Mouse (Mus musculus): ENCODE measurements around the gene Erc2. TPM values are rescaled to one million over a fixed set of nuclear protein-coding genes. Genes with fewer than 3 reads are reported as not detected.

The Erc2 gene
- polyA plus RNA-seq, 1 experiment from 2014 or later: 1.9 TPM

DNA sequence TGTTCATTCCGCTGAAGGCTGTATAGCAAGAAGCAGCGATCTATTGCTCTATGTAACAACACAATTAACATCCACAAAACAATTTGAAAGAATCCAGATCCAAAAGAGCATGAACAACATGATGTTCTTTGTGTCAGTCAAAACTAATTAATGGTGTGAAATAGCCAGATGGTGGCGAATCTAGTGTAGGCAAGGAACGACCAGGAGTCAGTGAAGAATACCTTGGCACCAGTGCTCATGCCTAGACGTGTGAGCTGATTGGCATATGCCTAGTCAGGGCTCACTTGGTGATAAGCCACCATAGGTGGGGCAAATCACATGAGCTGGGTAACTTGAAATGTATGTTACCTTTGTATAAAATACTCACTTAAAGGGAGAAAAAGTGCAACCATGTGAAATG, 265.3 kb downstream of the Erc2 start:
- Histone ChIP-seq H3K27me3 (ENCODE audit: insufficient read depth, low read length) (no peaks in the 10 kb centered on the region), H3K9me3 (ENCODE audit: low read length) (no peaks in the 10 kb centered on the region), H3K4me2 (ENCODE audit: low read depth, low read length) (no peak overlapping the region), H3K9ac (replicated peaks) (no peak overlapping the region), H3K4me1 (ENCODE audit: insufficient read depth) (no peaks in the 10 kb centered on the region), H3K36me3 (replicated peaks; ENCODE audit: insufficient read depth, low read length) (no peaks in the 10 kb centered on the region), H3K27ac (ENCODE audit: low read depth) (no peak overlapping the region), H3K4me3 (ENCODE audit: low read depth, low read length) (no peak overlapping the region)
- no peak for TF ChIP-seq EP300 (IDR thresholded peaks at IDR 0.05; ENCODE audit: low read depth)
- no peak for TF ChIP-seq CTCF (IDR thresholded peaks at IDR 0.05; ENCODE audit: low read depth)
- ATAC-seq: no peak
- no peak for DNase-seq
- 78% methylated on average over 5 of the region's 5 CpGs for WGBS (ENCODE audit: insufficient replicate concordance)

DNA sequence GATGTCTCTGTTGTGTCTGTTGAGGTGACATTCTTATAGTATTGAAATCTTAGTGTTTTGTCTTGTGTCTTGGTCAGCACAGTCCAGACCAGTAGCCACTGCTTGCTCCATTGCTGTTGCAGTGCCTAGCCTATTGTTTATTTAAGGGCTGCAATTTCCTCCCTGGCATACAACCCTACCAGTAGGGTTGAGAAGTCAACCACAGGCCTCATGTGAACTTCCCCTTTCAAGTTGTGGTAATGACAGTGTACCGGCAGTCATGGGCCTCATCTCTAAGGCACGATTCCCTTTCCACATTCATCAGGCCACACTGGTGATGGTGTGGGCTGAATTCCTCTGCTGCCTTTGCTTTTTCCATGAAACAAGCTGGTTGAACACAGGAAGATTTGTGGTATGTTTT, 267.4 kb downstream of the Erc2 start:
- peak; percentile 14 for DNase-seq
- no peaks in the 10 kb centered on the region for H3K27me3 ChIP-seq (ENCODE audit: insufficient read depth, low read length)
- ATAC-seq: peak; percentile 40; the same call in 1 of the 2 replicates

GRCm38 (mm10) chr14:27892416-27892815, 270.2 kb downstream of the Erc2 start:
- Histone ChIP-seq H3K9ac (replicated peaks) (no peak overlapping the region), H3K27ac (ENCODE audit: low read depth) (no peak overlapping the region), H3K36me3 (replicated peaks; ENCODE audit: insufficient read depth, low read length) (no peaks in the 10 kb centered on the region), H3K9me3 (ENCODE audit: low read length) (no peaks in the 10 kb centered on the region), H3K27me3 (ENCODE audit: insufficient read depth, low read length) (no peaks in the 10 kb centered on the region), H3K4me1 (ENCODE audit: insufficient read depth) (no peaks in the 10 kb centered on the region), H3K4me3 (ENCODE audit: low read depth, low read length) (no peak overlapping the region), H3K4me2 (ENCODE audit: low read depth, low read length) (no peak overlapping the region)
- ATAC-seq (no peak), DNase-seq (no peak)
- WGBS (ENCODE audit: insufficient replicate concordance): 76% methylated on average over 2 of the region's 2 CpGs
- no peak for TF ChIP-seq EP300 (IDR thresholded peaks at IDR 0.05; ENCODE audit: low read depth)
- TF ChIP-seq CTCF (IDR thresholded peaks at IDR 0.05; ENCODE audit: low read depth): no peak

More for the DNA sequence above, 267.4 kb downstream of the Erc2 start:
- Histone ChIP-seq H3K27ac (ENCODE audit: low read depth) (no peak overlapping the region), H3K4me2 (ENCODE audit: low read depth, low read length) (no peak overlapping the region), H3K9me3 (ENCODE audit: low read length) (no peaks in the 10 kb centered on the region), H3K36me3 (replicated peaks; ENCODE audit: insufficient read depth, low read length) (no peaks in the 10 kb centered on the region), H3K4me3 (ENCODE audit: low read depth, low read length) (no peak overlapping the region), H3K9ac (replicated peaks) (no peak overlapping the region), H3K4me1 (ENCODE audit: insufficient read depth) (no peaks in the 10 kb centered on the region)
- TF ChIP-seq EP300 (IDR thresholded peaks at IDR 0.05; ENCODE audit: low read depth) (no peak), CTCF (IDR thresholded peaks at IDR 0.05; ENCODE audit: low read depth) (no peak)
- WGBS (ENCODE audit: insufficient replicate concordance): 21% methylated on average over 2 of the region's 2 CpGs

DNA sequence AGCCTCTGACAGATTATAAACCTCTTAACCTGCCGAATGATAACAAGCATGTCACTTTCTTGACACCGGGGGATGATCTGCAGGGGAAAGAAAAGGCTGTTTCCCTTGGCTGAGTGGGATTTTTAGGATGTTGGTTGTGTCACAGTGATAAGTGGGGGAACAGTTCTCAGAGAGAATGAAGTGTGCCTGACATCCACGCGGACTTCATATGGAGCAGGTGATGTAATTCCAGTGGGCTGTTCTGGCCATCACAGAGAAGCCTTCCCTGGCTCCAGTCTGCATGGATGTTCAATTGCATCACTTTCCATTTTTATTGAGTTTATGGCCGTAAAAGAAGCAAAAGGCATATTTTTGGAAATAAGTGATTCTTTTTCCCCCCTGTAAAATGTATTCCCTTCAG, 279.5 kb downstream of the Erc2 start:
- ATAC-seq (no peak), DNase-seq (no peak)
- WGBS (ENCODE audit: insufficient replicate concordance): 70% methylated on average over 5 of the region's 5 CpGs
- Histone ChIP-seq H3K4me3 (ENCODE audit: low read depth, low read length) (no peak overlapping the region), H3K27me3 (ENCODE audit: insufficient read depth, low read length) (no peaks in the 10 kb centered on the region), H3K27ac (ENCODE audit: low read depth) (no peak overlapping the region), H3K9ac (replicated peaks) (no peak overlapping the region), H3K36me3 (replicated peaks; ENCODE audit: insufficient read depth, low read length) (no peaks in the 10 kb centered on the region), H3K4me2 (ENCODE audit: low read depth, low read length) (no peak overlapping the region), H3K4me1 (ENCODE audit: insufficient read depth) (no peaks in the 10 kb centered on the region), H3K9me3 (ENCODE audit: low read length) (no peaks in the 10 kb centered on the region)
- TF ChIP-seq CTCF (IDR thresholded peaks at IDR 0.05; ENCODE audit: low read depth): no peak
- TF ChIP-seq EP300 (IDR thresholded peaks at IDR 0.05; ENCODE audit: low read depth): no peak

DNA sequence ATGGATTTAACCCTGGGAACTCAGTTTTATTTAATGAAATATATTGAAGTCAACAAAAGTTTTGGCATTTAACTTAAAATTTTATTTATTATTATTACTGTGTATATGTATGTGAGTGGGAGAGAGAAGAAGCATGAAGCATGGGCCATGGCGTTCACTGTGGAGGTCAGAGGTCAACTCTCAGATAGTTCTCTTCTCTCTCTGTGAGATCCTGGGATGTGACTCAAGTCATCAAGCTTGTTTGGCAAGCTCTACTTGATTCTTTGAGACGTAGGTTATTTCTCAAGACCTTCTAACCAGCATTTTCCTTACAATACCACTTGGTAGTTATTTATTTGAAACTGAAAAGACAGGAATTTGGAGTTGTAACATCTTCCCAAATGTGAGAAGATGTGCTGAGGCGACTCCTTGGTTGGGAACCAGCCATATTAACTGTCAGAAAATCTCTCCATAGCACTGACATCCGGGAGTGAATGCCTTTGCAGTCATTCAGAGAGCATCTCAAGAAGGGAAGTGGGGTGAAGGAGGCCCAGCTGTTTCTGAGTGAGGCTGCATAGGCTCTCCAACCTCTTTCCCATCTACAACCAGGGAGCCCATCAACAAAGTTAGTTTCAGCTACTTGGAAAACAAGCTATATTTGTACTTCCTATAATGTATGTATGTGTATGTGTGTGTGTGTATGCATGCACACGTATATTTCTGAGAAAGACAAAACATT, 299.6 kb downstream of the Erc2 start:
- H3K36me3 ChIP-seq (replicated peaks; ENCODE audit: insufficient read depth, low read length): no peaks in the 10 kb centered on the region
- no peak overlapping the region for H3K4me3 ChIP-seq (ENCODE audit: low read depth, low read length)
- DNase-seq (no peak), ATAC-seq (no peak)
- no peak overlapping the region for H3K27ac ChIP-seq (ENCODE audit: low read depth)
- H3K9ac ChIP-seq (replicated peaks): no peak overlapping the region
- H3K4me2 ChIP-seq (ENCODE audit: low read depth, low read length): no peak overlapping the region
- no peaks in the 10 kb centered on the region for H3K27me3 ChIP-seq (ENCODE audit: insufficient read depth, low read length)
- WGBS (ENCODE audit: insufficient replicate concordance): 65% methylated on average over 5 of the region's 5 CpGs
- H3K9me3 ChIP-seq (ENCODE audit: low read length): peaks cover 4% of the 10 kb centered on the region; the same call in 1 of the 2 replicates
- no peaks in the 10 kb centered on the region for H3K4me1 ChIP-seq (ENCODE audit: insufficient read depth)
- no peak for TF ChIP-seq EP300 (IDR thresholded peaks at IDR 0.05; ENCODE audit: low read depth)
- no peak for TF ChIP-seq CTCF (IDR thresholded peaks at IDR 0.05; ENCODE audit: low read depth)

DNA sequence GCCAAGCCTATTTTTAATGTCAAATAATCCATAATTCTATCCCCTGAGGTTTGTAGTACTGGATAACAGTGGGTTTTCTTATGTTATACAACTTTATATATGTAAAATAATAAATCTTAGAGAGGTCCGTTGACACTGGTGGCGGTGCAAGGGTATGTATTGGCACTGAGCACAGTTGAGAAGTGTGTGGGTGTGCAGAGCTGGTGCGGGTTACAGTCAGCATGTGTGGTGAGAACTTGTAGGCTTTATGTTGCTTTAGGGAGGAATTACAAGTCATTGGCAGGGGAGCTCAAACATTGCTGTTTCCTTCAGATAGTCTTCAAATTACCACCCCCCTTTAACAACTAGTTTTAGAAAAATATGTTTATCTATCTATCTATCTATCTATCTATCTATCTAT, 305.1 kb downstream of the Erc2 start:
- Histone ChIP-seq H3K9ac (replicated peaks) (no peak overlapping the region), H3K9me3 (ENCODE audit: low read length) (peaks cover 4% of the 10 kb centered on the region; the same call in 1 of the 2 replicates), H3K27me3 (ENCODE audit: insufficient read depth, low read length) (no peaks in the 10 kb centered on the region), H3K27ac (ENCODE audit: low read depth) (no peak overlapping the region), H3K4me3 (ENCODE audit: low read depth, low read length) (no peak overlapping the region), H3K4me2 (ENCODE audit: low read depth, low read length) (no peak overlapping the region), H3K4me1 (ENCODE audit: insufficient read depth) (no peaks in the 10 kb centered on the region), H3K36me3 (replicated peaks; ENCODE audit: insufficient read depth, low read length) (no peaks in the 10 kb centered on the region)
- WGBS (ENCODE audit: insufficient replicate concordance): 83% methylated on average over 3 of the region's 3 CpGs
- ATAC-seq: no peak
- no peak for TF ChIP-seq EP300 (IDR thresholded peaks at IDR 0.05; ENCODE audit: low read depth)
- TF ChIP-seq CTCF (IDR thresholded peaks at IDR 0.05; ENCODE audit: low read depth): no peak
- no peak for DNase-seq

Measured in liver, postnatal 0 days (tissue).